Mouse (Mus musculus): ENCODE data around the gene Apobec4.

- no peak for TF ChIP-seq POLR2A (IDR thresholded peaks at IDR 0.05; ENCODE audit: insufficient read depth, low read depth, low read length)
- no peak for TF ChIP-seq CTCF (IDR thresholded peaks at IDR 0.05; ENCODE audit: insufficient read depth, low read depth, low read length)
Observed at GRCm38 (mm10) chr1:152749276-152749675, 1.1 kb upstream of the Apobec4 start.
